Mouse (Mus musculus): ENCODE measurements at regions not wholly inside any gene's neighbourhood (a gene's known extent, or its start where the extent isn't known, plus 50 kb on each side); places are given as distances from the start of the nearest gene placed in this dataset.
"Not testable (repeated sequence)": the region's sequence is repeated elsewhere in the genome, so short reads cannot be mapped to it uniquely, and the experiment has no call there.

DNA sequence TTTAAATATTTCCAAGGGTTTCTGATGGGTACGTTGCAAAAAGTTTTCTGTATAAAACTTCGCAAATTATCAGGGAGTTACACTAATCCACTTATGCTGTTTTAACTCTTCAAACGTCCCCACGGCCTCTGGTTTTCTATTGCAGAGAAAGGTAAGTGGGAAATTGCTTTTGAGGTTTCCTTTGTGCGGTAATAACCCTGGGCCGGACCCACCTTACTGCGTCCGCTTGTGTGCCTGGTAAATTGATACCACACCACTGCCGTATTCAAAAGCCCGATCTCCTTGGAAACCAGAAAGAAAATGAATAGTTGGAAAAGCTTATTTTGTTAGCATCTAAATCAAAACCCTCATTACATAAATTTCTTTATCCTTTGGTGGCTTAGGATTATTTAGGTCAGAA is 167.0 kb upstream of the Kit start:
- H3K9me3 ChIP-seq = no peaks in the 10 kb centered on the region
- no peak overlapping the region for H3K4me3 ChIP-seq (replicated peaks)
- H3K27me3 ChIP-seq = no peaks in the 10 kb centered on the region
- peak overlapping the region; percentile 13; the same call in 1 of the 2 replicates for H3K4me2 ChIP-seq
- no peak for ATAC-seq (ENCODE audit: insufficient number of reproducible peaks, insufficient read depth, low FRiP score, low TSS enrichment, low read depth)
- H3K9ac ChIP-seq (replicated peaks) = no peak overlapping the region
- no peaks in the 10 kb centered on the region for H3K36me3 ChIP-seq
- 28% methylated on average over 10 of the region's 10 CpGs for WGBS
- peaks cover 40% of the 10 kb centered on the region for H3K4me1 ChIP-seq (replicated peaks)
- peak overlapping the region; percentile 41; the same call in 1 of the 2 replicates for H3K27ac ChIP-seq

DNA sequence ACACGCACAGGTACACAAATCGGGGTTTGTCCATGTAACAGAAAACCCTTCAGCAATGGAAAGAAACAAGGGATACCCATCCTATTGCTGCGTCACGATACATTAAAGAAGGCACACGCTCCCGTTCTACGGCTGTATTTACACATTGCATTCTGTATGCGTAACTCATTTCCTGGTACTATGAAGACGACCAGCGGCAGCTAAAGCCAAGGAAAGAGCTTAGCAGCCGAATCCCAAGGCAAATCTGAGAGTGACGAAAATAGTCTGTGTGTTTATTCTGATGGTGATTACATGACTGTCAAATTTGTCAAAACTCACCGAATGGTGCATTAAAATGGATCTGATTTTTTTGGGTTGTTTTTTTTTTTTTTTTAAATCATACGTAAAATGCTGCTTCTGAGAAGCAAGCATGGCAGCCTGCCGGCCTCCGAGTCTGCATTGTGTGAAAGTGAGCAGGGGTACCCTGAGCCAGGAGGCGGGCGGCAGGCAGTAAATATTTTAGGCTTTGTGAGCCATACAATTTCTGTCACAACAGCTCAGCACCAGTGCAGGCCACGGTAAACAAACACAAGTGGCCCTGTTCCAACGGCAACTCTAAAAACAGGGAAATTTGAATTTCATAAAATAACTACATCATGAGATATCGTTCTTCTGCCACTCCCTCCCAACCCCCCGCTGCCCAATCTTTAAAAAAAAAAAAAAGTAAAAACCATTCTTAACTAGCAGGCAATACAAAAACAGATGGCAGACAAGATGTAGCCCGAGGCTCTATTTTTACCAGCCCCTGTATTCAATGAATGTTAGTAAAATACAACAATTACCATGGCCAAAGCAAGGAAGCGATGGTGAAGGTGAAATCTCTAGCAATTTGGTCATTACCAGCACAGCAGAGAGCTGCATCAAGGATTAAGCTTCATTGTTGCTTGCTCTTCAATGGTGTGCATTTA is 164.2 kb upstream of the Kit start:
- Histone ChIP-seq H3K27ac (no peak overlapping the region), H3K4me1 (replicated peaks) (peaks cover 20% of the 10 kb centered on the region), H3K4me3 (replicated peaks) (no peak overlapping the region), H3K9me3 (no peaks in the 10 kb centered on the region), H3K36me3 (no peaks in the 10 kb centered on the region), H3K4me2 (no peak overlapping the region), H3K9ac (replicated peaks) (no peak overlapping the region), H3K27me3 (no peaks in the 10 kb centered on the region)
- ATAC-seq (ENCODE audit: insufficient number of reproducible peaks, insufficient read depth, low FRiP score, low TSS enrichment, low read depth) = no peak
- 75% methylated on average over 24 of the region's 24 CpGs for WGBS

DNA sequence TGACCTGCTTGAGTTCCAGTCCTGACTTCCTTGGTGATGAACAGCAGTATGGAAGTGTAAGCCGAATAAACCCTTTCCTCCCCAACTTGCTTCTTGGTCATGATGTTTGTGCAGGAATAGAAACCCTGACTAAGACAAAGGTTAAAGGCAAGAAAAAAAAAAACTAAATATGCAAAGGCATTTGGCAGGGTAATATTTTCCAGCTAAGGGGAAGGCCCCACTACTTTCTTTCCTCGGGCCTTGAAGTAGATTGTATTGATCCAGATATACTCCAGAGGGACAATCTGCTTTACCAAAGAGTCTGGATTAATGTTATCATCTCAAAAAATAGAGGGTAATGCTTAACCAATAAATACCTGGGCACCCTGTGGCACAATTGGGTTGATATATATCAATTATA is 155.4 kb upstream of the Kit start:
- H3K4me1 ChIP-seq (replicated peaks); H3K9me3 ChIP-seq; H3K4me3 ChIP-seq (replicated peaks); H3K27me3 ChIP-seq; H3K36me3 ChIP-seq; ATAC-seq (ENCODE audit: insufficient number of reproducible peaks, insufficient read depth, low FRiP score, low TSS enrichment, low read depth); H3K9ac ChIP-seq (replicated peaks); H3K4me2 ChIP-seq; H3K27ac ChIP-seq: not testable (repeated sequence)
- WGBS = 90% methylated on average over 2 of the region's 2 CpGs

DNA sequence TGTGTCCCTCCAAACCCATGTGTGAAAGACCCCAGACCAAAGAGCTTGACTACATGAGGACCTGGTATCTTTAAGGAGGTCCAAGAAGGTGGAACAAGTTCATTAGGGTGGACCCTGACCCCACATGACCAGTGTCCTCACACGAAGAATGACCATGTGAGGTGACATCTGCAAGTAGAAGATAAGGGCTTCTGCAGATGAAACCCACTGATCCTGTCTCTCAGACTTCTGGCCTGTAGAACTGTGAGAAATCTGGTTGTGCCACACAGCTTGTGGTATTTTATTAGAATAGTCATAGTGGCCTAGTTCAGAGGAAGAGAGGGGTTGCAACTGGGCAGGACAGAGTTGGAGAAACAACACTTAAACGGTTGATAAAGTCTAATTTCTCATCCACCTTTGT is 141.8 kb upstream of the Kit start:
- Histone ChIP-seq H3K4me3 (replicated peaks) (no peak overlapping the region), H3K36me3 (no peaks in the 10 kb centered on the region), H3K9ac (replicated peaks) (no peak overlapping the region), H3K4me1 (replicated peaks) (peaks cover 5% of the 10 kb centered on the region; the same call in 1 of the 2 replicates), H3K9me3 (no peaks in the 10 kb centered on the region), H3K27ac (no peak overlapping the region), H3K27me3 (no peaks in the 10 kb centered on the region), H3K4me2 (no peak overlapping the region)
- 80% methylated on average over 2 of the region's 2 CpGs for WGBS
- no peak for ATAC-seq (ENCODE audit: insufficient number of reproducible peaks, insufficient read depth, low FRiP score, low TSS enrichment, low read depth)

DNA sequence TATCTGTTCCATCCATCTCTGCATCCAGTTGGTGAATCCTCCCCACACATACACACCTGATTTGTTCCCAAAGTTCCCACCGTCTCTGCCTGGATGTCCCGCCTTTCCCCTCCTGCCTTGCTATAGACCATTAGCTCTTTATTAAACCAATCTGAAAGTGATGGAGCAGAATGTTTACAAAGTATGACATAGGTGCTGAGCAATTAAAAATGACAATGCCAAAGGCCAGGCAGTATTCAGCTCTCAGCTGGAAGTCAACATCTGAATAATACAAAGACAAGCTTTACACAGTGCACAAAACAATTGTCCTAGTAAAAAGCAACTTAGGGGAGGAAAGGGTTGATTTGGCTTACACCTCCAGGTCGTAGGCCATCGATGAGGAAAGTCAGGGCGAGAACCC is 136.8 kb upstream of the Kit start:
- Histone ChIP-seq H3K4me3 (replicated peaks) (no peak overlapping the region), H3K36me3 (no peaks in the 10 kb centered on the region), H3K4me1 (replicated peaks) (no peaks in the 10 kb centered on the region), H3K9me3 (0 out of 2 replicates have a peak, but pooled peaks cover 8% of the 10 kb centered on the region), H3K27me3 (no peaks in the 10 kb centered on the region), H3K9ac (replicated peaks) (no peak overlapping the region), H3K27ac (no peak overlapping the region), H3K4me2 (no peak overlapping the region)
- 85% methylated on average over 5 of the region's 5 CpGs for WGBS
- no peak for ATAC-seq (ENCODE audit: insufficient number of reproducible peaks, insufficient read depth, low FRiP score, low TSS enrichment, low read depth)

DNA sequence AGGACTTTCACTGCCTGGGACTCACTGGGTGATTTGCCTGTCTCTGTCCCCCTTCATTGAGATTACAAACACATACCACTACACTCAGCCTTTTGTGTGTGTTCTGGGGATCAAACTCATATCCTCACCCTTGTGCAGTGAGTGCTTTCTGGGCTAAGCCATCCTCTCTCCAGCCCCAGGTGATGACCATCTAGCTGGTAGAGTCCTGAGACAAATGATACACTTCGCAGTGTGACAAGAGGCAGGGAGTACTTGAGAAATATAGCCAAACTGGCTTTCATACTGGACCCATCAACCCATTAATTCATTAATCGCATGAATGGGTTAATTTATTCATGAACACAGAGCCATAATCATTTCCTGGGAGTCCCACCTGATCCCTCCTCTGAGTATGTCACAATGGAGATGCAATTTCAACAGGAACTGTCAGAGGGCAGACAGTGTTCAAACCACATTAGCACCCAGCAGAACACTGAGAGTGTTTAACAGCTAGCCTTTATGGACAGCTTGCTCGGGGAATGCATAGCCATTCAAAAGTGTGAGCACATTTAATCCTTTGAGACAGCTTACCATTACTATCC is 130.6 kb upstream of the Kit start:
- no peak for ATAC-seq (ENCODE audit: insufficient number of reproducible peaks, insufficient read depth, low FRiP score, low TSS enrichment, low read depth)
- no peak overlapping the region for H3K9ac ChIP-seq (replicated peaks)
- WGBS = 91% methylated on average over 3 of the region's 3 CpGs
- H3K27ac ChIP-seq = no peak overlapping the region
- H3K27me3 ChIP-seq = no peaks in the 10 kb centered on the region
- no peak overlapping the region for H3K4me3 ChIP-seq (replicated peaks)
- 0 out of 2 replicates have a peak, but pooled peaks cover 8% of the 10 kb centered on the region for H3K9me3 ChIP-seq
- H3K4me2 ChIP-seq = no peak overlapping the region
- H3K4me1 ChIP-seq (replicated peaks) = no peaks in the 10 kb centered on the region
- no peaks in the 10 kb centered on the region for H3K36me3 ChIP-seq

DNA sequence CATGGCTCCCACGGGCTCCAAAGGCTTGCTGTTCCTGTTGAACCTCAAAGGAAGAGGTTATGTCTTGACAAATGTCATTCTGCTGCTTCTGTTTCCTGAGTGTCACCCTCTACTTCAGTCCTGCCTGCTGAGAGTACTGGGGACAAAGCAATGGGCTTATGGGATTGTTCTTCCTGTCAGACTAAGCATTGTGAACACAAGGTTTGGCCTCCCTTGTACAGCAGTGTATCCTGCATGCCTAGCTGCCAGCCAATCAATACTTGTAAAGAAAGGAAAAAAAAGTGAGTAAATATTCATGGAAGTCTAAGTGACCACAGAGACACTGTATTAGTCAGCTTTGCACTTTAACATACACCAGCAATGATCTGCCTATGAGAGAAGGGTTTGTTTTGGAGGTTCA is 128.3 kb upstream of the Kit start:
- H3K4me1 ChIP-seq (replicated peaks) = no peaks in the 10 kb centered on the region
- no peak for ATAC-seq (ENCODE audit: insufficient number of reproducible peaks, insufficient read depth, low FRiP score, low TSS enrichment, low read depth)
- no peaks in the 10 kb centered on the region for H3K9me3 ChIP-seq
- no peak overlapping the region for H3K4me3 ChIP-seq (replicated peaks)
- no peak overlapping the region for H3K27ac ChIP-seq
- 50% methylated on average over 1 of the region's 1 CpGs for WGBS
- no peak overlapping the region for H3K4me2 ChIP-seq
- no peak overlapping the region for H3K9ac ChIP-seq (replicated peaks)
- H3K36me3 ChIP-seq = no peaks in the 10 kb centered on the region
- H3K27me3 ChIP-seq = peaks cover 9% of the 10 kb centered on the region

DNA sequence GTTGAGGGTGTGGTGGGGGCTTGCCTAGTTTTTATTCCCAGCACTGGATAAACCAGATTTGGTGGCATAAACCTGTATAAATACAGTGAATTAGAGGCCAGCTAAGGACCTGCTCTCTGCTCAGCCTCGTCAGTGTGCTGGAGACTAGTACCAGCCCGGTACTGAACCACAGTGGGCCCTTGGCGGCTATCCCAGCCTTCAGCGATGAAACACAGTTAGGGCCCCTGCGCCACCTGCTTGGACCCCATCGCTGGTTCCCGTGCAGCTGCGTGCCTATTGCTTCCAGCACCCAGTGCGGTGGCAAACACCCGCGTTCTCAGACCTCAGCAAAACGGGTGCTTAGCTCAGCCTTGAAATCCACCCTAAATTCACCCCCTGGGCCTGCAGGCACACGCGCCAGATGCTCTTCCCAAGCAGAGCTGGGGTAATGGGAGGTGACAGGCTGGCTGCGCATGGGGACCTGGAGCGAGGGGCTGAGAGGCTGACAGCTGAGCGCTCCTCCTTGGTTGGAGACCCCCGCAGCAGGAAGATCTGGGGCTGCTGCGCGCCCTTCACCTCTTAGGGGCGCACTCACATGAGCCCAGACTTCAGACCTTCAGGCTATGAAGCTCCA is 124.7 kb upstream of the Kit start:
- H3K4me1 ChIP-seq (replicated peaks) = no peaks in the 10 kb centered on the region
- H3K4me3 ChIP-seq (replicated peaks) = no peak overlapping the region
- H3K4me2 ChIP-seq = no peak overlapping the region
- no peak for ATAC-seq (ENCODE audit: insufficient number of reproducible peaks, insufficient read depth, low FRiP score, low TSS enrichment, low read depth)
- peaks cover 13% of the 10 kb centered on the region for H3K27me3 ChIP-seq
- 58% methylated on average over 21 of the region's 21 CpGs for WGBS
- H3K9ac ChIP-seq (replicated peaks) = no peak overlapping the region
- no peaks in the 10 kb centered on the region for H3K9me3 ChIP-seq
- no peak overlapping the region for H3K27ac ChIP-seq
- H3K36me3 ChIP-seq = no peaks in the 10 kb centered on the region

DNA sequence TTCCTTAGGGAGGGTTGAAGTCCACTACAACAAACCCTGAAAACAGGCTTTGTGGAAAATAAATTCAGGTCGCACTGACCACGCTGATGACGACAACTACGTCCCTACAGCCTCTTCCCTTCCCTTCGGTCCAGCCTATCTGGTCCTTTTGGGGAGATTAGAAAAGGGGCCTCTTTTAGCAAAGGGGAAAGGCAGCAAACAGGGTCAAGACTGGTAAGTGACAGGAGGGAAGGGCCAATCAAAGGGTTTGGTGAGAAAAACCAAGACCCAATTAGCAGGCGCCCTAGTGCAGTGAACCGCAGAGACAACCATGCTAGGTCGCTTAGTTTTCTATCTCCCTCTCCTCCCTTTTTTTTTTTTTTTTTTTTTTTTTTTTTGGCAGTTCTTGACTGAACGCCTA is 124.2 kb upstream of the Kit start:
- H3K9ac ChIP-seq (replicated peaks) = no peak overlapping the region
- ATAC-seq (ENCODE audit: insufficient number of reproducible peaks, insufficient read depth, low FRiP score, low TSS enrichment, low read depth) = no peak
- H3K36me3 ChIP-seq = no peaks in the 10 kb centered on the region
- no peaks in the 10 kb centered on the region for H3K4me1 ChIP-seq (replicated peaks)
- H3K9me3 ChIP-seq = no peaks in the 10 kb centered on the region
- no peak overlapping the region for H3K27ac ChIP-seq
- no peak overlapping the region for H3K4me3 ChIP-seq (replicated peaks)
- H3K4me2 ChIP-seq = no peak overlapping the region
- H3K27me3 ChIP-seq = peaks cover 17% of the 10 kb centered on the region
- 51% methylated on average over 9 of the region's 9 CpGs for WGBS

DNA sequence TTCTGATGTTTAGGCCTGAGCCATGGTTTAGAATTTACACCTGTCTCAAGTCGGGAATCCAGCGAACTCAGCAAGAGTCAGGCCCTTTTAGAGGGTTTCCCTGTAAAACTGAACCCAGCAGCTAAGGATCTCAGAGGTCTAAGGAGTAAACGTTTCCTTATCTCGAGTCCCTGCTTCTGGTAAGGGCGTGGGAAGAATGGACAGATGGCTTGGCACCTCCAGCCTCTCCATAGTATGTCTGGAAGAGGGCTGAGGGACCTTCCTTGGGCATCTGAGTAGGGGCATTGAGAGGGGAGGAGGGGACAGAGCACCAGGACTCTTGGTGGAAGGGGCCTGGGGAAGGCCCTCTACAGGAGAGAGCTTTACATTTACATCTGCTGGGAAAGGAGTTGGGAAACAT is 123.6 kb upstream of the Kit start:
- ATAC-seq (ENCODE audit: insufficient number of reproducible peaks, insufficient read depth, low FRiP score, low TSS enrichment, low read depth) = no peak
- H3K9me3 ChIP-seq = no peaks in the 10 kb centered on the region
- 29% methylated on average over 5 of the region's 5 CpGs for WGBS
- H3K27ac ChIP-seq = no peak overlapping the region
- H3K27me3 ChIP-seq = peaks cover 17% of the 10 kb centered on the region
- no peaks in the 10 kb centered on the region for H3K4me1 ChIP-seq (replicated peaks)
- no peaks in the 10 kb centered on the region for H3K36me3 ChIP-seq
- no peak overlapping the region for H3K4me3 ChIP-seq (replicated peaks)
- no peak overlapping the region for H3K4me2 ChIP-seq
- no peak overlapping the region for H3K9ac ChIP-seq (replicated peaks)

DNA sequence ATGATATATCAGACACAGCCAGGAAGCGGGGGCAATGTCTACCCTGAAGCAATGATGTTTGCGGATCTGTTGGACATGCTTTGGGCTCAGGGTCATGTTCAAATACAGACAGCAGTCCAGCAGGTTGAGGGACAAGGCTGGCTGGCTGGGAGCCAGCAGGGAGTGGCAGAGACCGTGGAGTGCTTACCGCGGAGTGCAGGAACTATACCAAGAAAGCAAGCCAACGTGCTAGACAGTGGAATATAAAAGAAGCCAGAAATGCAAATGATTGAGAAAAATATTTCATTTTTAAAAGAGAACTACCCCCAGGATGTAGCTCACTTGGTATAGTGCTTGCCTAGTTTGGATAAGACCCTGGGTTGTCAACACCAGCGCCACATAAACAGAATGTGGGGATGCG is 123.0 kb upstream of the Kit start:
- WGBS = 86% methylated on average over 8 of the region's 8 CpGs
- H3K4me1 ChIP-seq (replicated peaks) = no peaks in the 10 kb centered on the region
- no peak overlapping the region for H3K9ac ChIP-seq (replicated peaks)
- no peaks in the 10 kb centered on the region for H3K36me3 ChIP-seq
- no peak overlapping the region for H3K27ac ChIP-seq
- no peaks in the 10 kb centered on the region for H3K9me3 ChIP-seq
- no peak for ATAC-seq (ENCODE audit: insufficient number of reproducible peaks, insufficient read depth, low FRiP score, low TSS enrichment, low read depth)
- no peak overlapping the region for H3K4me3 ChIP-seq (replicated peaks)
- peaks cover 17% of the 10 kb centered on the region for H3K27me3 ChIP-seq
- no peak overlapping the region for H3K4me2 ChIP-seq

All from limb, embryonic 12.5 days (tissue).